Mouse (Mus musculus) hindbrain, embryonic 10.5 days (tissue): Measurements from ENCODE around the gene Gba2. TPM values are rescaled to one million over a fixed set of nuclear protein-coding genes. Genes with fewer than 3 reads are reported as not detected.
A peak's percentile ranks its signal among the peaks of the same experiment; 100 is the strongest.

ENCODE experiments used
- DNase-seq: peaks from one replicate; pipeline ENCODE4 v3.0.0-alpha.2; 2017; ENCODE audit warnings: low spot score
- H3K27ac ChIP-seq: fragments of 300-500 bp; sonication (generic); 2 replicates; pipeline ENCODE4 v1.5.1; 2016; ENCODE audit warnings: mild to moderate bottlenecking, moderate library complexity
- H3K27me3 ChIP-seq: fragments of 300-500 bp; sonication (generic); 2 replicates; pipeline ENCODE4 v1.6.1; 2016; ENCODE audit warnings: mild to moderate bottlenecking; ENCODE audit not compliant: poor library complexity, insufficient read depth, severe bottlenecking
- H3K36me3 ChIP-seq: fragments of 300-500 bp; sonication (generic); 2 replicates; pipeline ENCODE4 v1.6.1; 2016; ENCODE audit warnings: mild to moderate bottlenecking, moderate library complexity
- H3K4me1 ChIP-seq: fragments of 300-500 bp; sonication (generic); replicated peaks from 2 replicates; pipeline ENCODE4 v1.6.1; 2016; ENCODE audit warnings: mild to moderate bottlenecking
- H3K4me3 ChIP-seq: fragments of 300-500 bp; sonication (generic); 2 replicates; pipeline ENCODE4 v1.5.1; 2016; ENCODE audit warnings: mild to moderate bottlenecking, moderate library complexity
- H3K9me3 ChIP-seq: fragments of 300-500 bp; sonication (generic); 2 replicates; pipeline ENCODE4 v1.6.1; 2016; ENCODE audit warnings: mild to moderate bottlenecking, moderate library complexity
- WGBS: fragments of 180-500 bp; shearing (Covaris S2); methylation state at CpG from one replicate; pipeline ENCODE4 v1.1.7; 2016; 5-methylcytosine and 5-hydroxymethylcytosine counted together
- polyA plus RNA-seq: library from polyadenylated mRNA; unstranded; fragments of >200 nt; fragmentation: Nextera tagmentation; extraction: Ambion mirVana; gene quantifications from 2 replicates; pipeline ENCODE4 v1.2.1, GENCODE M21; 2016

The Gba2 gene
- polyA plus RNA-seq, 1 experiment from 2014 or later = 36.3 TPM

- no peak for DNase-seq
- whole genome bisulfite sequencing = 80% methylated on average over 3 of the region's 3 CpGs
- no peak overlapping the region for H3K27ac ChIP-seq
- H3K4me1 ChIP-seq = 0 out of 2 replicates have a peak, but pooled peaks cover 5% of the 10 kb centered on the region
- no peaks in the 10 kb centered on the region for H3K36me3 ChIP-seq
- no peaks in the 10 kb centered on the region for H3K27me3 ChIP-seq
- H3K4me3 ChIP-seq = no peak overlapping the region
- H3K9me3 ChIP-seq = no peaks in the 10 kb centered on the region
Measured at GRCm38 (mm10) chr4:43591961-43592360, 13.3 kb upstream of the Gba2 start.

- DNase-seq = no peak
- Histone ChIP-seq H3K36me3 (no peaks in the 10 kb centered on the region), H3K27ac (no peak overlapping the region), H3K4me3 (no peak overlapping the region), H3K4me1 (peaks cover 6% of the 10 kb centered on the region), H3K27me3 (no peaks in the 10 kb centered on the region), H3K9me3 (no peaks in the 10 kb centered on the region)
- WGBS = 85% methylated on average over 5 of the region's 5 CpGs
Measured at GRCm38 (mm10) chr4:43591543-43591942, 12.9 kb upstream of the Gba2 start.

DNA sequence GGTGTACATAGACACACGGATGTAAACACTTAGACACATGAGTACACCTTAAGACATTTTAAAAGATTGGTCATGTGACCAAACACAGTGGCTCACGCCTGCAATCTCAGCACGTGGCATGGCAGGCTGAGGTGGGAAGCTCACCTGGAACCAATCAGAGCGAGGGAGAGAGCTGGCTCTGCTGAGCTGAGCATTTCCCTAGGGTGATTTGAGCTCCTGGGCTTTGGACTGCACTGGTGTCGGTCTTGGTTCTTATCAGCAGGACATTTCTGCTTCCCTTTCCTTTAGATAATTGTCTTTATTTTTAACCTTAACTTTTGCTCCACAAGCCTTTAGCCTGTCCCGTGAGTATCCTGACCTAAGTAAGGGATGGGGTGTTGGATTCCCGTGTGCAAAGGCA, 9.0 kb upstream of the Gba2 start:
- Histone ChIP-seq H3K27ac (no peak overlapping the region), H3K4me3 (no peak overlapping the region), H3K27me3 (no peaks in the 10 kb centered on the region), H3K9me3 (no peaks in the 10 kb centered on the region), H3K4me1 (peaks cover 29% of the 10 kb centered on the region), H3K36me3 (peaks cover 24% of the 10 kb centered on the region)
- no peak for DNase-seq
- 66% methylated on average over 7 of the region's 7 CpGs for WGBS

- Histone ChIP-seq H3K27ac (0 out of 2 replicates have a peak overlapping the region, but pooled peaks have one; percentile 3), H3K36me3 (peaks cover 37% of the 10 kb centered on the region), H3K4me3 (no peak overlapping the region), H3K9me3 (no peaks in the 10 kb centered on the region), H3K27me3 (no peaks in the 10 kb centered on the region), H3K4me1 (peaks cover 29% of the 10 kb centered on the region)
- DNase-seq = no peak
- 75% methylated on average over 8 of the region's 8 CpGs for WGBS
Measured at GRCm38 (mm10) chr4:43586411-43586810, 7.7 kb upstream of the Gba2 start.

- 48% methylated on average over 10 of the region's 10 CpGs for WGBS
- no peaks in the 10 kb centered on the region for H3K27me3 ChIP-seq
- DNase-seq = no peak
- peaks cover 44% of the 10 kb centered on the region for H3K36me3 ChIP-seq
- no peaks in the 10 kb centered on the region for H3K9me3 ChIP-seq
- peaks cover 29% of the 10 kb centered on the region for H3K4me1 ChIP-seq
- H3K4me3 ChIP-seq = no peak overlapping the region
- peak overlapping the region; percentile 43; the same call in 1 of the 2 replicates for H3K27ac ChIP-seq
Measured at GRCm38 (mm10) chr4:43585682-43586081, 7.0 kb upstream of the Gba2 start.

GRCm38 (mm10) chr4:43584444-43585416, 6.1 kb upstream of the Gba2 start, which contains the start of gene Msmp:
Msmp (minus strand) TSS chr4:43584494.
- no peak for DNase-seq
- no peaks in the 10 kb centered on the region for H3K27me3 ChIP-seq
- H3K4me1 ChIP-seq = peaks cover 32% of the 10 kb centered on the region
- no peak within 1 kb of the TSS for H3K4me3 ChIP-seq
- no peaks in the 10 kb centered on the region for H3K9me3 ChIP-seq
- peaks cover 51% of the 10 kb centered on the region for H3K36me3 ChIP-seq
- H3K27ac ChIP-seq = peak within 1 kb of the TSS; percentile 8; the same call in 1 of the 2 replicates
- 68% methylated on average over 12 of the region's 12 CpGs for WGBS

DNA sequence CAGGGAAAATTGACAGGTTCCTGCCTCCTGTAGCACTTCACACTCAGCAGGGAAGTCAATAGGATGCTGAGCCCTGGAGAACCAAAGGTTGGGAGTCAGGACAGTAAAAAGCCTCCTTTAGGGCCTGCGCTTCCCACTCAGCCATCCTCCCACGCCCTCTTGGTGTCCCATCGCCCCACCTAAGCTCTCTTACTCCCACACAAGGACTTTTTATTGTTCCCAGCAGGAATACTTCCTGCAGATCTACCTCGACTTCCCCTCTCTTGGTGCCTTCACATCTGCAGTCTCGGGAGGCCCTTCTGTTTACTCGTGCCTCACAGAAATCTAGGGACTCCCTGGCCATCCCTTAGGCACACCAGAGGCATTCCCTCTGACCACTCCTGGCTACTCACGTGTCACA, 4.7 kb upstream of the Gba2 start:
- Histone ChIP-seq H3K4me1 (peaks cover 39% of the 10 kb centered on the region), H3K4me3 (no peak overlapping the region), H3K27me3 (no peaks in the 10 kb centered on the region), H3K9me3 (no peaks in the 10 kb centered on the region), H3K27ac (no peak overlapping the region), H3K36me3 (peaks cover 51% of the 10 kb centered on the region)
- DNase-seq = no peak
- 68% methylated on average over 7 of the region's 7 CpGs for WGBS

DNA sequence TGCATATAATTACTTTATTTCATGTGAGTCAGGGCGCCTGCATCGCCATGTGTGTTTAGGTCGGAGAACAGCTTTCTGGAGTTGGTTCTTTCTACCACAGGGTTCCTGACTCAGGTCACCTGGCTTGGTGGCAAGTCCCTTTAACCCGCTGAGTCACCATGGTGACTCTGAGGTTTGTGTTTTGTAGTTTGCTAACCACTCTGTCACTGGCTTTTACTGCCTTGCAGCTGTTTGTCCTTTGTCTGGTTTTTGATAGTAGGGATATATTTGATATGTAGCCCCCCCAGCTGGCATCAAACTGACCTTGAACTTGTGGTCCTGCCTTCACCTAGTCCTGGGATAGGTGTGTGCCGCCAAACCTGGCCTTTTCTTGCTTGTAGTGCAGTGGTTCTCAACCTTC, 3.6 kb upstream of the Gba2 start:
- no peaks in the 10 kb centered on the region for H3K9me3 ChIP-seq
- no peak overlapping the region for H3K27ac ChIP-seq
- no peaks in the 10 kb centered on the region for H3K27me3 ChIP-seq
- no peak overlapping the region for H3K4me3 ChIP-seq
- DNase-seq = no peak
- WGBS = 92% methylated on average over 5 of the region's 5 CpGs
- peaks cover 51% of the 10 kb centered on the region for H3K36me3 ChIP-seq
- peaks cover 48% of the 10 kb centered on the region for H3K4me1 ChIP-seq

DNA sequence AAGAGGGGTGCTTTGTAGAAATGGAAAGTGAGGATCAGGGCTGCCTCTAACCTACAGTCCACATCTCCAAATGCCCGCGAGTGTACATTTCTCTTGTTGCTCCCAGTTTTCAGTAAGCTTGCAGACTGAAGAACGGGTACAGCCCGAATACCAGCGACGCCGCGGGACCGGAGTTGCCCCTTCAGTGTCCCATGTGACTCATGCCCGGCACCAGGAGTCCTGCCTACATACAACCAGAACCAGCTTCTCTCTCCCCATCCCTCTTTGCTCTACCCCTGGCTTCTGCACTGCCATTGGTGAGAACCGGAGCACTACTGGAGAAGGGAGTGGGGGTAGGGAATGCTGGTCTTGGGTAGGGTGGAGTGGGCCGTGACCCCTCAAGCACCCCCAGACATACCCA, 2.7 kb upstream of the Gba2 start:
- DNase-seq = no peak
- H3K4me3 ChIP-seq = no peak overlapping the region
- H3K4me1 ChIP-seq = peaks cover 54% of the 10 kb centered on the region
- 97% methylated on average over 12 of the region's 12 CpGs for WGBS
- H3K9me3 ChIP-seq = no peaks in the 10 kb centered on the region
- no peak overlapping the region for H3K27ac ChIP-seq
- no peaks in the 10 kb centered on the region for H3K27me3 ChIP-seq
- peaks cover 57% of the 10 kb centered on the region for H3K36me3 ChIP-seq

- no peaks in the 10 kb centered on the region for H3K9me3 ChIP-seq
- no peaks in the 10 kb centered on the region for H3K27me3 ChIP-seq
- no peak for DNase-seq
- no peak overlapping the region for H3K4me3 ChIP-seq
- H3K27ac ChIP-seq = no peak overlapping the region
- WGBS = 93% methylated on average over 5 of the region's 5 CpGs
- peaks cover 54% of the 10 kb centered on the region for H3K4me1 ChIP-seq
- peaks cover 58% of the 10 kb centered on the region for H3K36me3 ChIP-seq
Measured at GRCm38 (mm10) chr4:43580721-43581120, 2.0 kb upstream of the Gba2 start.

DNA sequence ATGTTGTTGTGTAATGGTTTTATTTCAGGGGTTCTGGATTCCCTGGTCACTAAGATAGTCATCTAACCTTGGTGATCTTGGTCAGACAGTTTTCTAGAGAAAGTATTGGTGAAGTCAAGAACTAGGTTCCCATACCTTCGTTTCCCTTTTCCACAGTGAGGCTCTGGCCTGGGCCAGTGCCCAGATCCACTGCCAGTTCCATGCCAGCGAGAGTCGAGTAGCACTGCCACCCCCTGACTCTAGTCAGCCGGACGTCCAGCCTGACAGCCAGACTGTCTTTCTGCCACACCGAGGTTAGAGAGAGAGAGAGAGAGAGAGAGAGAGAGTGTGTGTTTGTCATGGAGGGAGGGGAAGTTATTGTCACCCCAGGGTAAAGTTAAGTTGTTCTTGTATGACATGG, 1.1 kb upstream of the Gba2 start:
- Histone ChIP-seq H3K36me3 (peaks cover 54% of the 10 kb centered on the region), H3K27me3 (no peaks in the 10 kb centered on the region), H3K27ac (no peak overlapping the region), H3K4me3 (peak overlapping the region; percentile 93), H3K4me1 (peaks cover 54% of the 10 kb centered on the region), H3K9me3 (no peaks in the 10 kb centered on the region)
- no peak for DNase-seq
- WGBS = 81% methylated on average over 6 of the region's 6 CpGs

GRCm38 (mm10) chr4:43579256-43579655, 583 bp upstream of the Gba2 start:
- Histone ChIP-seq H3K36me3 (peaks cover 52% of the 10 kb centered on the region), H3K9me3 (no peaks in the 10 kb centered on the region), H3K4me3 (peak overlapping the region; percentile 93), H3K27ac (peak overlapping the region; percentile 96), H3K4me1 (peaks cover 49% of the 10 kb centered on the region), H3K27me3 (no peaks in the 10 kb centered on the region)
- WGBS = 12% methylated on average over 10 of the region's 10 CpGs
- no peak for DNase-seq

- Histone ChIP-seq H3K27ac (no peak overlapping the region), H3K36me3 (peaks cover 52% of the 10 kb centered on the region), H3K4me1 (peaks cover 46% of the 10 kb centered on the region), H3K27me3 (no peaks in the 10 kb centered on the region), H3K4me3 (peak overlapping the region; percentile 93), H3K9me3 (no peaks in the 10 kb centered on the region)
- 57% methylated on average over 8 of the region's 8 CpGs for WGBS
- DNase-seq = no peak
Measured at GRCm38 (mm10) chr4:43577237-43577881, 1.3 kb downstream of the Gba2 start.
